Mouse (Mus musculus) yolk sac, embryonic 10.5 days (tissue): ENCODE results near the gene Sirpb1c.
"Not testable (repeated sequence)": the region's sequence is repeated elsewhere in the genome, so short reads cannot be mapped to it uniquely, and the experiment has no call there.

Source experiments
- DNase-seq: peaks from one replicate; pipeline ENCODE4 v3.0.0-alpha.2; 2017; ENCODE audit warnings: low spot score

The Sirpb1c gene

DNA sequence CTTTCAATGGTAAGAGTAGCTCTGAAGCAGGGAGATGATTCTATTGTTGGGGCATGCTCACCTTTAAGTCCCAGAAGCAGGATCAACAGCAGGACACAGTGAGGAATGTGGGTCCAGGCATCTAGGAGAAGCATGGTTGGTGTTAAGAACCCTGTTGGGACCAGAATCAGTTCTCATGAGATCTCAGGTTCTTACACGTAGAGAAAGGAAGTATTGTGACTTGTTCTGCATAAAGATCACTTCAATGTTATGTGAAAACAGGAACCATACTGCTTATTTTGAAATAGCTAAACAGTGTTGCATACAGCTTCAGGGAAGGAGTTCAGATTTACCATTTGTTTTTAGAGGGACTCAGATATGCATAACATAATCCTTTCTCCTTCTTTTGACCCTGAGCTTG is at the start of gene Sirpb1c:
TSS of gene Sirpb1c (minus strand) at position 249 of the 400 bp plus-strand sequence.
- not testable (repeated sequence) for DNase-seq

- no peak for DNase-seq
Observed at GRCm38 (mm10) chr3:15886380-15886779, 38.1 kb upstream of the Sirpb1c start.

DNA sequence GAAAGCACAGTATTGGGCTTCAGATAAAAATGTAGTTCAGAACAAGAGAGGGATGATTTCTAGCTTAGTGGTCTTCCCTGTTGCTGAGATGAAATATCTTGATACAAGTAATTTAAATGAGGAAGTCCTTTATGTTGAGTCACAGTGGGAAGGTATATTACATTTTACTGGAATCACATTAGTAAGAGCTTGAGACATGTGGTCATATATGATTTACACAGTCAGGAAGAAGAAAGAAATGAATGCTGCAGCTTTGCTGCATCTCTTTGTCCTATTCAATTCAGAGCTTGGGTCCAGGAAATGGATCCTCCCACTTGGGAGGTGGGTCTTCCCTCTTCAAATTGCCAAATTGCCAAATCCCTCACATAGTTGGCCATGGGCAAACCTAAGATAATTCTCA is 7.4 kb upstream of the Sirpb1c start:
- DNase-seq: not testable (repeated sequence)

DNA sequence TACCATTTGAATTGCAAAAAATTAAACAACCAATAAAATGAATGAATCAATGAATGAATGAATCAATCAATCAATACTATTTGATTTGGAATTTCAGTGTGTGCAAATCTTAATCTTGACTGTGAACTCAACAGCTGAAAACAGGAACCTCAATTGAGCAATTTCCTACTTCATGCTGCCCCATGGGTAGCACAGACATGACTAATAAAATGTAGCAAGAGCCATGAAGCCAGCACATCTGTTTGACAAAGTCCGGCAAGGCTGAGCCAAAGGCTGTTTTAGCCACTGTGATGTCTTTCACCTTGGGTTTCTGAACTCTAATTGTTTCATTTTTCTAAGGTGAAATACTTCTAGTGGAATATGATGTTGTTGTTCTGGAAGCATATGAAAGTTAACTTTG is 1.6 kb upstream of the Sirpb1c start:
- DNase-seq: no peak

GRCm38 (mm10) chr3:15847332-15848047 is 838 bp downstream of the Sirpb1c start:
- no peak for DNase-seq

GRCm38 (mm10) chr3:15773642-15774041 is 74.7 kb downstream of the Sirpb1c start:
- DNase-seq: not testable (repeated sequence)
